Mouse (Mus musculus) small intestine, adult 2 months (tissue): ENCODE results near the gene Cd3e.

ENCODE experiments used
- CTCF ChIP-seq: fragments of 200-500 bp; IDR thresholded peaks from 2 replicates; pipeline ENCODE4 v1.5.1; 2012; ENCODE audit warnings: low read depth, mild to moderate bottlenecking, control low read depth, inconsistent platforms, low read length, moderate library complexity, mixed read lengths; ENCODE audit not compliant: insufficient replicate concordance, insufficient read length; ENCODE audit errors: extremely low read depth
- POLR2A ChIP-seq: fragments of 200-500 bp; IDR thresholded peaks from 2 replicates; pipeline ENCODE4 v1.6.1; 2012; ENCODE audit warnings: low read depth, mild to moderate bottlenecking, control low read depth, inconsistent platforms, low read length, moderate library complexity

GRCm38 (mm10) chr9:44982531-44982930, 26.9 kb downstream of the Cd3e start:
- no peak for TF ChIP-seq POLR2A
- TF ChIP-seq CTCF = no peak
